27 mouse cellular contexts compared by ENCODE assay signal in genomic region chr6:80720468-80720867, GRCm38 (mm10).
DNase-seq lines count a peak whose midpoint lies in the region; ATAC-seq and TF ChIP-seq lines count a peak whose summit lies in the region.
"Had no signal": no experiment of that assay in that cellular context is flagged by ENCODE, and none has a peak within 500 bp of the region (broad histone marks: within the 10 kb centered on the region; RNA-seq: fewer than 3 reads in every experiment).

No protein-coding gene starts in this region.

- H3K9ac ChIP-seq in forebrain, embryonic 12.5 days = no peak overlapping the region
- no peak overlapping the region for H3K9ac ChIP-seq in forebrain, embryonic 13.5 days
- no peak overlapping the region for H3K9ac ChIP-seq in midbrain, postnatal 0 days (replicated peaks; ENCODE audit: low read length, poor library complexity, severe bottlenecking)
- H3K9ac ChIP-seq: embryonic facial prominence, embryonic 12.5 days; embryonic facial prominence, embryonic 15.5 days; heart, embryonic 12.5 days; heart, embryonic 15.5 days; hindbrain, embryonic 14.5 days had no signal

- no peak overlapping the region for H3K4me3 ChIP-seq in forebrain, embryonic 12.5 days (replicated peaks)
- H3K4me3 ChIP-seq in forebrain, embryonic 13.5 days = no peak overlapping the region
- H3K4me3 ChIP-seq in midbrain, embryonic 10.5 days = no peak overlapping the region
- no peak overlapping the region for H3K4me3 ChIP-seq in midbrain, postnatal 0 days (ENCODE audit: low read depth, low read length)
- H3K4me3 ChIP-seq: embryonic facial prominence, embryonic 12.5 days; embryonic facial prominence, embryonic 15.5 days; heart, embryonic 12.5 days; heart, embryonic 15.5 days had no signal

- H3K36me3 ChIP-seq in forebrain, embryonic 12.5 days (replicated peaks) = no peaks in the 10 kb centered on the region
- no peaks in the 10 kb centered on the region for H3K36me3 ChIP-seq in forebrain, embryonic 13.5 days (ENCODE audit: poor library complexity, severe bottlenecking)
- no peaks in the 10 kb centered on the region for H3K36me3 ChIP-seq in midbrain, embryonic 10.5 days
- H3K36me3 ChIP-seq in midbrain, postnatal 0 days (ENCODE audit: insufficient read depth, low read length) = no peaks in the 10 kb centered on the region
- H3K36me3 ChIP-seq: embryonic facial prominence, embryonic 12.5 days; embryonic facial prominence, embryonic 15.5 days; heart, embryonic 12.5 days; heart, embryonic 15.5 days had no signal

- no peaks in the 10 kb centered on the region for H3K27me3 ChIP-seq in forebrain, embryonic 12.5 days
- no peaks in the 10 kb centered on the region for H3K27me3 ChIP-seq in forebrain, embryonic 13.5 days
- no peaks in the 10 kb centered on the region for H3K27me3 ChIP-seq in midbrain, embryonic 10.5 days (ENCODE audit: low read depth, poor library complexity, severe bottlenecking)
- no peaks in the 10 kb centered on the region for H3K27me3 ChIP-seq in midbrain, postnatal 0 days (ENCODE audit: insufficient read depth, low read length)
- H3K27me3 ChIP-seq: embryonic facial prominence, embryonic 12.5 days; embryonic facial prominence, embryonic 15.5 days; heart, embryonic 12.5 days; heart, embryonic 15.5 days had no signal

- peak; percentile 15 for DNase-seq in midbrain, embryonic 10.5 days (ENCODE audit: low spot score)
- no peak for DNase-seq in midbrain, postnatal 0 days (ENCODE audit: low spot score)
- DNase-seq in ES-CJ7 (ENCODE audit: low read depth, low spot score) = peak; percentile 20
- no peak for DNase-seq in layer of hippocampus, postnatal 25 days (ENCODE audit: extremely low spot score in 1 of 2, low spot score in 1 of 2)
- DNase-seq: adrenal gland, adult 8-10 months; adrenal gland, postnatal 25 days; cerebellum, adult 11-12 months; cerebellum, adult 8-10 months; cerebellum, postnatal 10 days; cerebellum, postnatal 36 days; gastrocnemius, postnatal 25 days; heart, adult 18-20 months; heart, postnatal 10 days; heart, postnatal 36 days had no signal

- WGBS in forebrain, embryonic 12.5 days = 84% methylated on average over 5 of the region's 5 CpGs
- 64% methylated on average over 5 of the region's 5 CpGs for WGBS in forebrain, embryonic 13.5 days
- 94% methylated on average over 5 of the region's 5 CpGs for WGBS in midbrain, embryonic 10.5 days
- 69% methylated on average over 5 of the region's 5 CpGs for WGBS in midbrain, postnatal 0 days

- H3K4me1 ChIP-seq in forebrain, embryonic 12.5 days = no peaks in the 10 kb centered on the region
- H3K4me1 ChIP-seq in forebrain, embryonic 13.5 days = no peaks in the 10 kb centered on the region
- peaks cover 13% of the 10 kb centered on the region; the same call in 1 of the 2 replicates for H3K4me1 ChIP-seq in midbrain, embryonic 10.5 days
- H3K4me1 ChIP-seq in midbrain, postnatal 0 days (ENCODE audit: insufficient read depth, low read length) = no peaks in the 10 kb centered on the region
- H3K4me1 ChIP-seq: embryonic facial prominence, embryonic 12.5 days; embryonic facial prominence, embryonic 15.5 days; heart, embryonic 12.5 days; heart, embryonic 15.5 days had no signal

- H3K27ac ChIP-seq in forebrain, embryonic 12.5 days = no peak overlapping the region
- H3K27ac ChIP-seq in forebrain, embryonic 13.5 days = no peak overlapping the region
- no peak overlapping the region for H3K27ac ChIP-seq in midbrain, embryonic 10.5 days (replicated peaks)
- H3K27ac ChIP-seq in midbrain, postnatal 0 days (ENCODE audit: low read depth, low read length) = no peak overlapping the region
- H3K27ac ChIP-seq: embryonic facial prominence, embryonic 12.5 days; embryonic facial prominence, embryonic 15.5 days; heart, embryonic 15.5 days; hindbrain, embryonic 14.5 days; hindbrain, postnatal 0 days had no signal

- H3K9me3 ChIP-seq in forebrain, embryonic 12.5 days = no peaks in the 10 kb centered on the region
- H3K9me3 ChIP-seq in forebrain, embryonic 13.5 days (replicated peaks) = no peaks in the 10 kb centered on the region
- H3K9me3 ChIP-seq in midbrain, embryonic 10.5 days (replicated peaks) = no peaks in the 10 kb centered on the region
- H3K9me3 ChIP-seq in midbrain, postnatal 0 days (ENCODE audit: low read length) = no peaks in the 10 kb centered on the region
- H3K9me3 ChIP-seq: embryonic facial prominence, embryonic 12.5 days; embryonic facial prominence, embryonic 15.5 days; heart, embryonic 12.5 days; heart, embryonic 15.5 days had no signal

- no peak for TF ChIP-seq CTCF in midbrain, postnatal 0 days (IDR thresholded peaks at IDR 0.05)

- 0 out of 2 replicates have a peak, but pooled peaks have one; percentile 20 for ATAC-seq in forebrain, embryonic 12.5 days (ENCODE audit: low FRiP score)
- ATAC-seq in forebrain, embryonic 13.5 days = no peak
- no peak for ATAC-seq in midbrain, postnatal 0 days (ENCODE audit: low FRiP score)
- ATAC-seq: activated CD4-positive, CD25-positive, alpha-beta regulatory T cell, adult 4 months; CD4-positive, CD25-positive, alpha-beta regulatory T cell, adult 4 months; forebrain, embryonic 14.5 days; hindbrain, postnatal 0 days; inflammation-experienced regulatory T-cells, adult 6 months; intestine, embryonic 16.5 days had no signal

- no peak overlapping the region for H3K4me2 ChIP-seq in forebrain, embryonic 12.5 days
- H3K4me2 ChIP-seq in forebrain, embryonic 13.5 days = no peak overlapping the region
- no peak overlapping the region for H3K4me2 ChIP-seq in midbrain, postnatal 0 days (ENCODE audit: low read depth, low read length, poor library complexity, severe bottlenecking)
- H3K4me2 ChIP-seq: embryonic facial prominence, embryonic 12.5 days; embryonic facial prominence, embryonic 15.5 days; heart, embryonic 12.5 days; heart, embryonic 15.5 days; hindbrain, embryonic 14.5 days had no signal

Comparison
In these comparisons a context has a peak if more than half of its experiments do, and no peak if none do; other contexts are left out.
1. DNase-seq: peak in midbrain, embryonic 10.5 days (single experiment) and ES-CJ7 (single experiment); none in midbrain, postnatal 0 days (single experiment) and layer of hippocampus, postnatal 25 days (0 of 2).